Mouse (Mus musculus): Measurements from ENCODE around the gene Ttc37. TPM values are rescaled to one million over a fixed set of nuclear protein-coding genes. Genes with fewer than 3 reads are reported as not detected.

The Ttc37 gene
- total RNA-seq, 2 experiments from 2014 or later: 19.1 TPM

DNA sequence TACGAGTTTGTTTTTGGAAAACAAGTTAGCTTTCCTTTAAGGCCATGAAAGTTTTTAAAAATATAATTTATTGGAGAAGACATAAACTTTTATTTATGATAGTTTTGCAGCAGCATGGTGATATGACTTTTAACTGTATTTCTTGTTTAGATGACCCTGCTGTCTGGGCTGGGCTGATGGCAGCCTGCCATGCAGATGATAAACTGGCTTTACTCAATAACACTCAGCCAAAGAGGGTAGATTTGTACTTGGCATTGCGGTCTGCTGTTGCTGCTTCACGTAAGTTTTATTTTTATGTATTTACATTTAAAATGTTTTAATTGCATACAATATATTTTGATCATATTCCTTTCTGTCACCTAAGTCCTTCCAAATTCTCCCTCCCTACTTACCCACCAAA, 58.6 kb downstream of the Ttc37 start:
- DNase-seq (ENCODE audit: low spot score in 2 of 2): no peak

DNA sequence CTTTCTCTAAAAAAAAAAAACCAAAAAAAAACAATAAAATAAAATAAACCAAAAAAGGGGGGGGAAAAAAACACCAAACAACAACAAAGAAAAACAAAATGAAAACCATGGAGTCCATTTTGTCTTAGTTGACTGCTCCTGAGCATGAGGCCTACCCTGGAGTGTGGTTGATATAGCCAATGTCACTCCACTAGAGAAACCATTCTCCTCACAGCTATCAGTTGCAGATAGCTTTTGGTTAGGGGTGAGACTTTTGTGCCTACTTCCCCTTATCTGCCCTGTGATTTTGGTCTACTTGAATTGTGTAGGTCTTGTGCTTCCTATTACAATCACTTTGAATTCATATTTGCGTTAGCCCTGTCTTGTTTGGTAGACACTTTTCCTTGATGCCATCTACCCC, 59.0 kb downstream of the Ttc37 start:
- no peak for DNase-seq (ENCODE audit: low spot score in 2 of 2)

DNA sequence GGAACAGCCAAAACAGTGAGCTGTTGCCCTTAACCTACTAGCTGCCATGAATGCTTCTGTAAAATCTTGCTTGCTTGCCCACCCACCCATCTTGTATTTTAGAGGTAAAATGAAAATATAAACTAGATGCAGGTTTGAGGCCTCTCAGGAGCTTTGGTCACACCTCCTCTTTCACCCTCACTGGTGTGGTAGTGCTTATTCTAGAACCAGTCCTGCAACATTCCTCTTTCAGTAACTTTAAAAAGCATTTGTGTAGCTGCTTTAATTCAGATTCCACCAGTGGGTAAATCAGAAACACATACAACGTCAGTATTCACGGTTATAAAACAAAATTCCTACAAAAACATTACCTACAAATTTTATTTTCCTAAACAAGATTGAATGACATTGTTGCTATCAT, 62.1 kb downstream of the Ttc37 start:
- DNase-seq (ENCODE audit: low spot score in 2 of 2): no peak

- DNase-seq (ENCODE audit: low spot score in 2 of 2): no peak
Observed at GRCm38 (mm10) chr13:76174297-76174696, 75.8 kb downstream of the Ttc37 start.

GRCm38 (mm10) chr13:76178700-76179099, 80.2 kb downstream of the Ttc37 start:
- DNase-seq (ENCODE audit: low spot score in 2 of 2): peak; percentile 51 to 86

- DNase-seq (ENCODE audit: low spot score in 2 of 2): no peak
Observed at GRCm38 (mm10) chr13:76187651-76188050, 89.1 kb downstream of the Ttc37 start.

DNA sequence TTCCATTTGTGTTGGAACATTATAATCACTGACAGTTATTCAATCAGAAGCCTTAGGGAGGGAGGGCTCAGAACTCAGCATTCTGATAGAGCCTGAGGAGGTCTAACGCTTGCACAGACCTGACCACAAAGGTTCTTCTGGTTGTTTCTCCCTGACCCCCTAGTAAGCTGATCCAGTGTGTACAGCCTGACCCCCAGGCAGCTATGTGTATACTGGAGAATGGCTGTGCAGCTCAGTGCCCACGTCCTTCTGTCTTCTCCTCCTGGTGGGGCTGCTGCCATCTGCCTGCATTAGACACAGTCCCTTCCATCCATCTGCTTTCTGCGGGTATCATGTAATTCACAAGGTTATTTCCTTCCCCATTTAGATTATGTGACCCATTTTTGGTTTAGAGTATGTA, 90.7 kb downstream of the Ttc37 start:
- DNase-seq (ENCODE audit: low spot score in 2 of 2): peak; percentile 73 to 85

DNA sequence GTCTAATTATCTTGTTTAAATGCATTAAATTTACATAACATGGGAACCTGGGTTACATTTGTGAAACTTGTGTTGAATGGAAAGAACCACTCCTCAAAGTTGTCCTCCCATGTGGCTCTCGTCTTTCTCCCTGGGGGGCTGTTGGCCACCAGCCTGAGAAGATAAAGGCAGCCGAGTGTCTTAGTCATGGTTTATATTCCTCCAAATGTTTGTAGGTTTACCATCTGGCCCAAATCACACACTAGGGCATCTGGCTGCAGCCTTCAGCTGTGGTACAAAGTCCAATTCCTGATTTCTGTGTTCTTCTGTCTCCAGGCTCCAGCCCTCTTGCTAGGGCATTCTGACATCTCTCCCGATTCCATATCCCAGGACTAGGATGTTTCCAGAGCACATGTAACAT, 91.7 kb downstream of the Ttc37 start:
- no peak for DNase-seq (ENCODE audit: low spot score in 2 of 2)

- peak in 1 of 2 experiments; percentile 59 for DNase-seq (ENCODE audit: low spot score in 2 of 2)
Observed at GRCm38 (mm10) chr13:76194937-76195336, 96.4 kb downstream of the Ttc37 start.

DNA sequence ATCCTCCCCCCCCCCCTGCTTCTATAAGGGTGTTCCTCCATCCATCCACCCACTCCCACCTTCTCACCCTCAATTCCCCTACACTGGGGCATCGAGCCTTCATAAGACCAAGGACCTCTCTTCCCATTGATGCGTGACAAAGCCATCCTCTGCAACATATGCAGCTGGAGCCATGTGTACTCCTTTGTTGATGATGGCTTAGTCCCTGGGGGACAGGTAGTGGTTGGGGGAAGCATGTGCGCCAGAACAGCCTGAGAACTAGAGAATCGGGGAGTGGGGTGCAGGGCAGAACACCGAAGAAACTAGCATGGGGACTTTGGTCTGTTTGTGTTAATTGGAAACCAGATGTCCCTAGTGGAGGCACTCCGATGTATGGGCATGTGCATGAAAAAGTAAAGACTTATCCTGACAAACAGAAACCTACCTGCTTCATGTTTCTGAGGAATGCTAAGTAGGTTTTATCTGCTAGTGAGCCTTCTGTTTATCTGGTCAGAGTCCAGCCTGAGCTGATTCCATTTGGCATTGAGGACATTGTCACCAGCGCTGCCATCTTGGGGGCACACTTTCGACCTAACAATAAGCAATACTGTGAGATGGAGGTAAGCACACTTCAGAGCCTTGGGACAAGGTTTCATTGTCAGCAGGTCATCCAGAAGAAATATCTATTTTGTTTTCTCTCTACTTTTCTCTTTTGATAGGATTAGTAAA, 97.1 kb downstream of the Ttc37 start:
- no peak for DNase-seq (ENCODE audit: low spot score in 2 of 2)

DNA sequence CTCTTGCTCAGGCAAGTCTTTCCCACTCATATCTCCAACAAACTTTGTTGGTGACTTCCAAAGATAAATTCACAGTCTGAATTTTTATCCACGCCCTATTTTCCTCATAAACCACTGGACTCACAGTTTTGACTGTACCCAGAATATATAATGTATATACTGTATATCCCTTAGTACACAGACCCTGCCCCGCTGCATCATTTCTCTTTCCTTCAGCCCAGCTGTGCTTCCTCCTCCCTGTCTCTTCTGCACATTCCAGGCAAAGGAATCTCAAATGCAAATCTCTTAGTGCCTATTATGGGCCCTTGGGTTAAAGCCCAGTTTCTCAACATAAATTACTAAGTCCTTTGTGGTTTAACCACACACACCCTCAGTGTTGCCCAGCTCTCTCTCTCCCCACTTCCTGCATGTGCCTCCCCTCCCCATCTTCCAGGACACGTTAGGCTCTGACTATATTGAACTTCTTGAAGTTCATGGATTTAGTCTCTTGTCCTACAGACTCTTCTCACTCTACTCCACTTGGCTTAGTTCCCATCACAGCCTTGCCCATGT, 98.8 kb downstream of the Ttc37 start:
- DNase-seq (ENCODE audit: low spot score in 2 of 2): no peak

GRCm38 (mm10) chr13:76199943-76200342, 101.4 kb downstream of the Ttc37 start:
- no peak for DNase-seq (ENCODE audit: low spot score in 2 of 2)

- DNase-seq (ENCODE audit: low spot score in 2 of 2): no peak
Observed at GRCm38 (mm10) chr13:76214928-76215327, 116.4 kb downstream of the Ttc37 start.

DNA sequence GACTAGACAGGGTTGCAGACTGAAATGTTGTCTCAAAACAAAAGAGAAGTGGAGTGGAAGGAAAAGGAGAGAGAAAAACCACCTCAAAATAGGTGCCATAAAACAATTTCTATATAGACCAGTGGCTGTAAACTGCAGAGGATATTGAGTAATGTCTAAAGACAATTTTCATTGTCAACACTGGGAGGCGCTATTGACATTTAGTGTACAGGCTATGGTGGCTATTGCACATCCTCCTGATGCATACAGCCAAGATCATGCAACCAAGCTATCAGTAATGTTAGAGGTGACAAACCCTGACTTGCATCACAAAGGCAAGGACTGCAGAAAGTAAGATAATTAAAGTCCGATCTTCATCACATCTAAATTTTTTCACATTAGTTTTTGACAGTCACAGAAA, 116.9 kb downstream of the Ttc37 start:
- peak in 1 of 2 experiments; percentile 69 for DNase-seq (ENCODE audit: low spot score in 2 of 2)

Other genes with a start within 250 kb of the Ttc37 start
- gene Rhobtb3, start 154.8 kb upstream of the Ttc37 start, total RNA-seq (2021): 10 to 100 TPM; 21.3 to 22.6 TPM
- gene Spata9, start 131.6 kb upstream of the Ttc37 start, total RNA-seq (2021): under 1 TPM in 1 of 2 experiments, not detected in 1; 0.60 TPM
- 10 to 100 TPM; 13.7 to 16.1 TPM for gene Rfesd, start 80.0 kb upstream of the Ttc37 start, total RNA-seq (2021)
- 1 to 10 TPM; 2.9 to 3.3 TPM for gene Gpr150, start 41.7 kb upstream of the Ttc37 start, total RNA-seq (2021)
- gene Arsk, start 74 bp upstream of the Ttc37 start, total RNA-seq (2021): 1 to 10 TPM; 4.8 to 7.6 TPM
- gene Fam81b, start 206.3 kb downstream of the Ttc37 start, total RNA-seq (2021): under 1 TPM in 1 of 2 experiments, not detected in 1; 0.23 TPM